ENCODE assay signal across 8 mouse cellular contexts in the genomic region with DNA sequence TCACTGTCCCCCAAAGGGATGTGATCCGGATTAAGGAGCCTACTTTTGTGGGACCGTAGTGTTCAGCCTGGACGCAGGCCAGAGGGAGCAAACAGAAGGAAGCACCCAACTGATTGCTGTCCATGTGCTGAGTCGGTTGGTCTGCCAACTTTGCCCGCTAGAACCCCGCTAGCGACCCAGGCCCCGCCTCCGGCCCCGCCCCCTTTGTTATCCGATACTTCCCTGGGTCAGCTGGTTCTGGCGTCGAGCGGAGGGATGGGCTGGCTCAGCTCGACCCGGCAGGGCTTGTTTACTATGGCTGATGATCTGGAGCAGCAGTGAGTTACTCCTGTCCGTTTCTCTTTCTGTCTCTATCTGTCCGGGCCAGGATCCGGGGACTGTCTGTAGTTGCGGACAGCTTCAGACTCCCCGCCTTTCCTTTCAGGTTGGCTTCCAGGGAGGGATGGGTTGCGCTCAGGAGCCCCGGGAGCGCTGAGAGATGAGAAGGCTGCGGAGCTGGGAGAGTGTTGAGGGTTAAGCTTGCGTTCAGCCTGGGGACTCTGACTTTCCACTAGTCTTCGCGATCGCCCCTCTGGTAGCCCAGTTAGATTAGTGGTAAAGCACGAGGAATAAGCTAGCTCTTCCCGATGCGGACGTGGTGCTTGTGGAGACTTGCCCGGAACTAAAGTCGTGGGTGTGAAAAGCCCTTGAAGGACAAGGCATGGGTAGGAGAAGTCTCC. TPM values are rescaled to one million over a fixed set of nuclear protein-coding genes. Genes with fewer than 3 reads are reported as not detected.
A peak's percentile ranks its signal among the peaks of the same experiment; 100 is the strongest.
DNase-seq lines count a peak whose midpoint lies in the region; ATAC-seq and TF ChIP-seq lines count a peak whose summit lies in the region.

No protein-coding gene starts in this region.

- 1% methylated on average over 35 of the region's 35 CpGs for WGBS in hindbrain, postnatal 0 days

- H3K27ac ChIP-seq in cortical plate, adult 2 months (ENCODE audit: insufficient read depth, low read length): peak overlapping the region; percentile 11; the same call in 1 of the 2 replicates
- peak overlapping the region; percentile 95 for H3K27ac ChIP-seq in gastrocnemius, adult 2 months
- H3K27ac ChIP-seq in hindbrain, postnatal 0 days: peak overlapping the region; percentile 73

- H3K27me3 ChIP-seq in hindbrain, postnatal 0 days (ENCODE audit: insufficient read depth, low read length): no peaks in the 10 kb centered on the region

- peak overlapping the region; percentile 93 for H3K4me2 ChIP-seq in hindbrain, postnatal 0 days (ENCODE audit: low read depth, low read length)

- TF ChIP-seq POLR2A in cortical plate, adult 2 months (IDR thresholded peaks at IDR 0.05; ENCODE audit: extremely low read depth, insufficient read depth, low read length): peak; percentile 64

- DNase-seq in gastrocnemius, adult 2 months: peak; percentile 97
- peak; percentile 91 for DNase-seq in hindbrain, postnatal 0 days (ENCODE audit: low spot score)
- peak; percentile 82 to 84 for DNase-seq in left cerebral cortex, adult 18-20 months (ENCODE audit: low spot score in 2 of 2)
- peak; percentile 95 to 96 for DNase-seq in lung, postnatal 4 days
- peak; percentile 94 for DNase-seq in retina, postnatal 1 day
- DNase-seq in urinary bladder, adult 18-20 months (ENCODE audit: low spot score in 2 of 2): peak; percentile 93 to 96

- H3K36me3 ChIP-seq in hindbrain, postnatal 0 days (ENCODE audit: insufficient read depth, low read length): peaks cover 9% of the 10 kb centered on the region; the same call in 1 of the 2 replicates

- ATAC-seq in activated CD4-positive, CD25-positive, alpha-beta regulatory T cell, adult 4 months: peak; percentile 69
- peak; percentile 94 for ATAC-seq in hindbrain, postnatal 0 days

- peak overlapping the region; percentile 67 for H3K9ac ChIP-seq in hindbrain, postnatal 0 days (replicated peaks; ENCODE audit: low read length)

- TF ChIP-seq CTCF in cortical plate, adult 2 months (IDR thresholded peaks at IDR 0.05; ENCODE audit: extremely low read depth, insufficient read depth, low read length): no peak
- TF ChIP-seq CTCF in gastrocnemius, adult 2 months (IDR thresholded peaks at IDR 0.05): no peak
- no peak for TF ChIP-seq CTCF in hindbrain, postnatal 0 days (IDR thresholded peaks at IDR 0.05; ENCODE audit: low read depth)

- H3K4me1 ChIP-seq in cortical plate, adult 2 months (ENCODE audit: control insufficient read depth, insufficient read depth, low read length): no peaks in the 10 kb centered on the region
- peaks cover 10% of the 10 kb centered on the region; the same call in 1 of the 2 replicates for H3K4me1 ChIP-seq in hindbrain, postnatal 0 days (ENCODE audit: insufficient read depth, low read length)

- no peaks in the 10 kb centered on the region for H3K9me3 ChIP-seq in hindbrain, postnatal 0 days (ENCODE audit: low read length)

- peak overlapping the region; percentile 70 for H3K4me3 ChIP-seq in cortical plate, adult 2 months (ENCODE audit: insufficient read depth, low read length)
- H3K4me3 ChIP-seq in gastrocnemius, adult 2 months: peak overlapping the region; percentile 75
- H3K4me3 ChIP-seq in hindbrain, postnatal 0 days (ENCODE audit: low read length): peak overlapping the region; percentile 64

- intact Hi-C loops in gastrocnemius, adult 2 months (cut with DNase I): loop anchor here (10.0 kb wide), 1 partner anchor 836 kb away; the partner anchor contains the start of genes Thtpa and Zfhx2

RNA-seq across cellular contexts. Expression of gene Abhd4, which starts 5.2 kb away (rescaled TPM):
- 10 to 100 TPM; 16.3 to 16.9 TPM for polyA plus RNA-seq in activated CD4-positive, CD25-positive, alpha-beta regulatory T cell, adult 4 months (2017; shearing (Covaris generic))
- 47.8 and 55.7 TPM in 2 replicates for polyA plus RNA-seq in cortical plate, adult 2 months (2012; rRNA removed)
- 10 to 100 TPM; 18.9 to 19.3 TPM for total RNA-seq in gastrocnemius, adult 2 months (2021)
- total RNA-seq in hindbrain, postnatal 0 days (2014; rRNA removed): 105 and 126 TPM in 2 replicates
- 76.9 and 82.7 TPM in 2 replicates for polyA plus RNA-seq in hindbrain, postnatal 0 days (2015; fragmentation: Nextera tagmentation; extraction: Ambion mirVana)
- 10 to 100 TPM; 42.8 to 46.2 TPM for total RNA-seq in left cerebral cortex, adult 18-20 months (2021)

RNA-seq across cellular contexts. Expression of gene Dad1, which starts 5.3 kb away (rescaled TPM):
- polyA plus RNA-seq in activated CD4-positive, CD25-positive, alpha-beta regulatory T cell, adult 4 months (2017; shearing (Covaris generic)): 100 to 1,000 TPM; 424 to 425 TPM
- polyA plus RNA-seq in cortical plate, adult 2 months (2012; rRNA removed): 227 and 267 TPM in 2 replicates
- 10 to 100 TPM; 68.3 to 77.9 TPM for total RNA-seq in gastrocnemius, adult 2 months (2021)
- 189 and 321 TPM in 2 replicates for total RNA-seq in hindbrain, postnatal 0 days (2014; rRNA removed)
- polyA plus RNA-seq in hindbrain, postnatal 0 days (2015; fragmentation: Nextera tagmentation; extraction: Ambion mirVana): 406 and 407 TPM in 2 replicates
- total RNA-seq in left cerebral cortex, adult 18-20 months (2021): 100 to 1,000 TPM; 115 to 120 TPM

RNA-seq across cellular contexts. Expression of gene Olfr49, which starts 25.6 kb away (rescaled TPM):
- under 1 TPM in 1 of 2 experiments, not detected in 1; 0.08 TPM for polyA plus RNA-seq in activated CD4-positive, CD25-positive, alpha-beta regulatory T cell, adult 4 months (2017; shearing (Covaris generic))
- not detected in 2 replicates for polyA plus RNA-seq in cortical plate, adult 2 months (2012; rRNA removed)
- not detected for total RNA-seq in gastrocnemius, adult 2 months (2021)
- not detected in 2 replicates for total RNA-seq in hindbrain, postnatal 0 days (2014; rRNA removed)
- polyA plus RNA-seq in hindbrain, postnatal 0 days (2015; fragmentation: Nextera tagmentation; extraction: Ambion mirVana): 0.05 TPM in 1 of 2 replicates, not detected in the other
- not detected for total RNA-seq in left cerebral cortex, adult 18-20 months (2021)

Comparison
In these comparisons a context has a peak if more than half of its experiments do, and no peak if none do; other contexts are left out.
1. Peak in every context shown above with its lines: DNase-seq, ATAC-seq, H3K4me3 ChIP-seq and H3K27ac ChIP-seq.
2. H3K27ac ChIP-seq: peak in every context shown above with its lines; median percentile 95 in gastrocnemius, adult 2 months; 73 in hindbrain, postnatal 0 days; 11 in cortical plate, adult 2 months.